Mouse (Mus musculus): Measurements from ENCODE around the gene Dzank1. TPM values are rescaled to one million over a fixed set of nuclear protein-coding genes. Genes with fewer than 3 reads are reported as not detected.

The Dzank1 gene
- under 1 TPM in 1 of 2 experiments, not detected in 1; 0.26 TPM for total RNA-seq (2023)

DNA sequence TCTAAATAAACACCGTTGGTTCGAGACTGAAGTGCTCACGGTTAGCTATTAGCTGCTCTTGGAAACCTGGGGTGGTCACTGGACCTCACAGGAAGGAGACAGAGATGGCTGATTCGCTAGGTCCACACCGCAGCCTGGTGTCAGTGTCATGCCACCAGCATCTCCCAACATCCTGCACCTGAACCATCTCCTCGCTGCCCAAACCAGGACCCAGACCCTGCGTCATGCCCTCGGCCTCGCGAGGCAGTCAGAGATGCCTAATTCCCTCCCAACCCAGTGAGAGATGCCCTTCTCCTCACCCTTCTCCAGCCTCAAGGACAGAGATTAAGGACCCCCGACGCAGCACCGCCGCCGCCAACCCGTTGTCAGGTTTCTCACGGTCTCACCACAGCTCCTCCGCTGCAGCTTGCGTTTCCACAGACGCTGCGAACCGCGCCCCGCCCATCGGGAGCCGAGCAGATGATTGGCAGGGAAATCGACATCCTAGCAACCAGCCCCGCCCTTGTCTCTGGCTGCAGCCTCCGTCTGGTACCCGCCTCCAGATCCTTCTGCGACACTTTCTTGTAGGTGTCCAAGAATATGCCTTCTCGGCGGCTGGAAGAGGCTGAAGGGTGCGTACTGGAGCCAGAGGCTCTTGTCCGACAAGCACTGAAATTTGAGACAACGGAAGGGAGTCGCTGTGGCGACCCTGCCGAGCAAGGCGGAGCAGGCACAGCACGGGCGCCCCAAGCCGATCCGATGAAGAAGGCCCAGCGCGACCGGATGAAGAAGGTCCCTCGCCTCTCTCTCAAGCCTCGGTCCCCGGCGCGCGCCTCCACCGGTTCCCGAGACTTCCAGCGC is at the start of gene Dzank1, which contains the start of gene Polr3f:
TSS of gene Dzank1 (minus strand) at position 434 of the 840 bp plus-strand sequence.
TSS of gene Polr3f (plus strand) at position 738 of the 840 bp plus-strand sequence.

DNA sequence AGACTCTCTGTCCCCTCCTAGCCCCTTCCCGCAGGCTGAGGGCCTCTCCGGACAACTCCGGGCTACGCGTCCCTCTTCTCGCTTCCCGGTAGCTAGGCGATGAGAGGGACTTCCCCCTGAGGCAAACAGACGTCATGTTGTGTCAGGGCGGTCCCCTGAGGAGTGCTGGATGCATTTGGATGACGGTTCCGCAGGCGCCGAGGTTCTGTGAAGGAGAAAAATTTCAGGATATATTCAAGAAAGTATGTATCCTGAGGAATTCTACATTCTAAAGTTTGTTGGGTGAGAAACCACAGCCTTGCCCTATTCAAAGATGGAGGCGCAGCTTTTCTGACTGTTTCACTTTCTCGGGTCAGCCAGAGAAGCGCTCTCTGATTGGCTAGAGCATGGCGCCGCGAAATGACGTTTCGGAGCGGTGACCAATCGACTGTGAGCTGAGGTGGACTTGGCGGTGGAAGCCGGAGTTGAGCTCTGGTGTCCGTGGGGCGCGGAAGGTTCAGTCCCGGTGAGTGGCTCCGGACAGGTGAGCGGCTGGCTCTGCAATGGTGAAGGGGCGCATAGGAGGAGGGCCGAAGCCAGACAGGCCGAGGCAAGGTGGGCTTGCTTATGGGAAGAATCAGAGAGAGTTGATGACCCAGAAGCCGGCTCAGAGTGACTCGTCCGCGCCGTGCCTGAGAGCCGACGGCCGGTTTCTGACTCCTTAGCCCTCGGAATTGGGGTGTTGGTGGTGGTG is 28.8 kb upstream of the Dzank1 start, which contains the start of gene Sec23b:
TSS of gene Sec23b (plus strand) at position 410 of the 733 bp plus-strand sequence.

GRCm38 (mm10) chr2:144550529-144550928 is 23.3 kb upstream of the Dzank1 start, which contains the start of gene Rbbp9:
TSS of gene Rbbp9 (minus strand) at chr2:144550869.

Other genes starting within 250 kb of the Dzank1 start
- not detected for gene Ovol2, start 195.3 kb downstream of the Dzank1 start, total RNA-seq (2023)
- gene Kat14, start 158.4 kb downstream of the Dzank1 start, total RNA-seq (2023): 10 to 100 TPM; 32.2 to 43.7 TPM
- 10 to 100 TPM; 12.2 to 13.3 TPM for gene Pet117, start 158.4 kb downstream of the Dzank1 start, total RNA-seq (2023)
- 10 to 100 TPM; 34.9 to 51.3 TPM for gene Polr3f, start 304 bp upstream of the Dzank1 start, total RNA-seq (2023)
- gene Rbbp9, start 23.5 kb upstream of the Dzank1 start, total RNA-seq (2023): 1 to 10 TPM; 5.5 to 6.4 TPM
- gene Sec23b, start 28.8 kb upstream of the Dzank1 start, total RNA-seq (2023): 10 to 100 TPM; 50.2 to 73.2 TPM
- gene Smim26, start 66.6 kb upstream of the Dzank1 start, total RNA-seq (2023): 10 to 100 TPM; 10.4 to 15.0 TPM
- 10 to 100 TPM; 17.4 to 21.5 TPM for gene Dtd1, start 72.5 kb upstream of the Dzank1 start, total RNA-seq (2023)